Mouse (Mus musculus) forebrain, embryonic 11.5 days (tissue): ENCODE data around the gene Zfp91. TPM values are rescaled to one million over a fixed set of nuclear protein-coding genes. Genes with fewer than 3 reads are reported as not detected.
"Not testable (repeated sequence)": the region's sequence is repeated elsewhere in the genome, so short reads cannot be mapped to it uniquely, and the experiment has no call there.

Experiments
- ATAC-seq: fragments of 200-750 bp; cut with Nextera tagmentation; replicated peaks from 2 replicates; pipeline ENCODE4 v1.8.0; 2017; ENCODE audit warnings: moderate TSS enrichment; ENCODE audit not compliant: low FRiP score
- DNase-seq: peaks from one replicate; pipeline ENCODE4 v3.0.0-alpha.2; 2017; ENCODE audit warnings: low spot score
- H3K27ac ChIP-seq: fragments of 300-500 bp; sonication (generic); 2 replicates; pipeline ENCODE4 v1.5.1; 2014; ENCODE audit warnings: low read depth, low read length
- H3K27me3 ChIP-seq: fragments of 300-500 bp; sonication (generic); 2 replicates; pipeline ENCODE4 v1.6.1; 2014; ENCODE audit warnings: mild to moderate bottlenecking, low read length, mixed read lengths; ENCODE audit not compliant: control insufficient read depth, insufficient read depth
- H3K36me3 ChIP-seq: fragments of 300-500 bp; sonication (generic); 2 replicates; pipeline ENCODE4 v1.6.1; 2014; ENCODE audit warnings: mild to moderate bottlenecking, low read length, moderate library complexity, mixed read lengths; ENCODE audit not compliant: control insufficient read depth, insufficient read depth
- H3K4me1 ChIP-seq: fragments of 300-500 bp; sonication (generic); replicated peaks from 2 replicates; pipeline ENCODE4 v1.6.1; 2014; ENCODE audit warnings: low read length, mixed read lengths; ENCODE audit not compliant: control insufficient read depth, insufficient read depth
- H3K4me2 ChIP-seq: fragments of 300-500 bp; sonication (generic); 2 replicates; pipeline ENCODE4 v1.6.1; 2014; ENCODE audit warnings: low read depth, mild to moderate bottlenecking, low read length, moderate library complexity, mixed read lengths; ENCODE audit not compliant: severe bottlenecking
- H3K4me3 ChIP-seq: fragments of 300-500 bp; sonication (generic); 2 replicates; pipeline ENCODE4 v1.5.1; 2014; ENCODE audit warnings: low read depth, low read length
- H3K9ac ChIP-seq: fragments of 300-500 bp; sonication (generic); 2 replicates; pipeline ENCODE4 v1.6.1; 2014; ENCODE audit warnings: low read length
- H3K9me3 ChIP-seq: fragments of 300-500 bp; sonication (generic); 2 replicates; pipeline ENCODE4 v1.6.1; 2016; ENCODE audit warnings: low read length, mixed read lengths; ENCODE audit not compliant: control insufficient read depth
- WGBS: fragments of 180-500 bp; shearing (Covaris S2); extraction: QIAGEN DNeasy Blood & Tissue Kit; methylation state at CpG from one replicate; pipeline ENCODE4 v1.1.7; 2014; 5-methylcytosine and 5-hydroxymethylcytosine counted together
- polyA plus RNA-seq: library from polyadenylated mRNA; unstranded; fragments of >200 nt; fragmentation: Nextera tagmentation; extraction: Ambion mirVana; gene quantifications from 2 replicates; pipeline ENCODE4 v1.2.1, GENCODE M21; 2014

The Zfp91 gene
- polyA plus RNA-seq, 1 experiment from 2014 or later: 11.6 TPM

- no peak overlapping the region for H3K4me2 ChIP-seq
- no peaks in the 10 kb centered on the region for H3K36me3 ChIP-seq
- H3K27ac ChIP-seq: no peak overlapping the region
- 73% methylated on average over 1 of the region's 1 CpGs for WGBS
- H3K9ac ChIP-seq: no peak overlapping the region
- H3K4me1 ChIP-seq: no peaks in the 10 kb centered on the region
- ATAC-seq: no peak
- H3K27me3 ChIP-seq: no peaks in the 10 kb centered on the region
- H3K4me3 ChIP-seq: no peak overlapping the region
- no peaks in the 10 kb centered on the region for H3K9me3 ChIP-seq
- no peak for DNase-seq
Measured at GRCm38 (mm10) chr19:12725851-12726250, 70.1 kb downstream of the Zfp91 start.

- no peaks in the 10 kb centered on the region for H3K27me3 ChIP-seq
- no peak overlapping the region for H3K4me2 ChIP-seq
- no peaks in the 10 kb centered on the region for H3K4me1 ChIP-seq
- no peak overlapping the region for H3K9ac ChIP-seq
- H3K4me3 ChIP-seq: no peak overlapping the region
- H3K27ac ChIP-seq: no peak overlapping the region
- ATAC-seq: no peak
- no peaks in the 10 kb centered on the region for H3K36me3 ChIP-seq
- no peaks in the 10 kb centered on the region for H3K9me3 ChIP-seq
- 86% methylated on average over 2 of the region's 3 CpGs for WGBS
- DNase-seq: no peak
Measured at GRCm38 (mm10) chr19:12722308-12722707, 73.6 kb downstream of the Zfp91 start.

GRCm38 (mm10) chr19:12721596-12721995 is 74.3 kb downstream of the Zfp91 start:
- not testable (repeated sequence) for H3K4me3 ChIP-seq, DNase-seq, ATAC-seq, H3K27me3 ChIP-seq, H3K27ac ChIP-seq, H3K9ac ChIP-seq, H3K9me3 ChIP-seq, H3K4me1 ChIP-seq, H3K36me3 ChIP-seq, H3K4me2 ChIP-seq
- WGBS: 91% methylated on average over 7 of the region's 7 CpGs

DNA sequence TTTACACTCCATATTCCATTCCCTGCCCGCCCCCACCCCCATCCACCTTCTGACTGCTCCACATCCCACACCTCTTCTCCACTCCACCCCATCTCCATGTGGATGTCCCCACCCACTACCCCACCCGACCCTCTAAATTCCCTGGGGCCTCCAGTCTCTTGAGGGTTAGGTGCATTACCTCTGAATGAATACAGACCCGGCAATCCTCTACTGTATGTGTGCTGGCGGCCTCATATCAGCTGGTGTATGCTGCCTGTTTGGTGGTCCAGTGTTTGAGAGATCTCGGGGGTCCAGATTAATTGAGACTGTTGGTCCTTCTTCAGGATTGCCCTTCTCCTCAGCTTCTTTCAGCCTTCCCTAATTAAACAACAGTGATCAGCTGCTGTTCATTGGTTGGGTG is 75.0 kb downstream of the Zfp91 start:
- H3K4me1 ChIP-seq, ATAC-seq, H3K9me3 ChIP-seq, H3K4me2 ChIP-seq, DNase-seq, H3K9ac ChIP-seq, H3K4me3 ChIP-seq, H3K27me3 ChIP-seq, H3K27ac ChIP-seq, H3K36me3 ChIP-seq: not testable (repeated sequence)
- WGBS: 85% methylated on average over 5 of the region's 5 CpGs

DNA sequence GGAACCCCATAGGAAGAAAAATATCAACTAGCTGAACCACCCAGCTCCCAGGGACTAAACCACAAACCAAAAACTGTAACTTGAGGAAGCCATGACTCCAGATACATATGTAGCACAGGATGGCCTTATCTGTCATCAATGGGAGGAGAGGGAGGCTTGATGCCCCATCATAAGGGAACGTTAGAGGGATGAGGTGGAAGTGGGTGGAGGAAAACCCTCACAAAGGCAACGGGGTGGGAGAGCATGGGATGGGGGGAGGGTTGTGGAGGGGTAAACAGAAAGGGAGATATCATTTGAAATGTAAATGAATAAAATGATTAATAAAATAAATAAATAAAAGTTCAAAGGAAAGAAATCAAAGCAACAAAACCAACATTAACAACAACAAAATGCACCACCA is 75.5 kb downstream of the Zfp91 start:
- Histone ChIP-seq H3K4me2 (no peak overlapping the region), H3K36me3 (no peaks in the 10 kb centered on the region), H3K9me3 (no peaks in the 10 kb centered on the region), H3K4me3 (no peak overlapping the region), H3K27me3 (no peaks in the 10 kb centered on the region), H3K9ac (no peak overlapping the region), H3K4me1 (no peaks in the 10 kb centered on the region), H3K27ac (no peak overlapping the region)
- WGBS: 77% methylated on average over 2 of the region's 2 CpGs
- DNase-seq (no peak), ATAC-seq (no peak)

DNA sequence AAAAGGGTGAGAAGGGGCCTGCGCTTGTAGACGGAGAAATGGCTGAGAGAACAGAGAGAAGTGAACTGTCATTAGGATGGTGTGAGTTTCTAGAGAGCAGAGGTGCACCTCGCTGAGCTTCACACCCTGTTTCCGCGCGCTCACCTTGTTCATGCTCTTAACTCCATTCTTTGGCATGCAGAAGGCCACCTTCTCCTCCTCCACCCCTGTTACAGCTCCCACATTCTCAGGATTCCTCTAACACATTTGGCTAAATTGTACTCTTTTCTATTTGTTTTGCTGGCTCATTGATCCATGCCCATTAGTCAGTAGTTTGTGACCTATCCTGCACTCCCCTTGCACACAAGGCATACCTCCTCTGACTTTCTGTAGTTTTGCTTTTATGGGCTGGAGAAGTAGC is 76.7 kb downstream of the Zfp91 start:
- no peak overlapping the region for H3K9ac ChIP-seq
- 86% methylated on average over 6 of the region's 6 CpGs for WGBS

More for the DNA sequence above, 76.7 kb downstream of the Zfp91 start:
- no peaks in the 10 kb centered on the region for H3K36me3 ChIP-seq
- ATAC-seq: no peak
- H3K4me2 ChIP-seq: no peak overlapping the region
- H3K9me3 ChIP-seq: no peaks in the 10 kb centered on the region
- no peaks in the 10 kb centered on the region for H3K27me3 ChIP-seq
- H3K27ac ChIP-seq: no peak overlapping the region
- no peak for DNase-seq
- no peaks in the 10 kb centered on the region for H3K4me1 ChIP-seq
- no peak overlapping the region for H3K4me3 ChIP-seq

Other genes starting within 250 kb of the Zfp91 start
- not detected in 2 replicates for gene Gm4952, start 196.2 kb downstream of the Zfp91 start, polyA plus RNA-seq
- not detected in 2 replicates for gene Glyat, start 162.8 kb downstream of the Zfp91 start, polyA plus RNA-seq
- gene Olfr1442, start 125.7 kb downstream of the Zfp91 start, polyA plus RNA-seq: not detected in 2 replicates
- not detected in 2 replicates for gene Olfr1443, start 118.0 kb downstream of the Zfp91 start, polyA plus RNA-seq
- gene Keg1, start 100.3 kb downstream of the Zfp91 start, polyA plus RNA-seq: not detected in 2 replicates
- gene Cntf, start 30.5 kb downstream of the Zfp91 start, polyA plus RNA-seq: 0.37 and 0.80 TPM in 2 replicates
- gene Lpxn, start 67 bp upstream of the Zfp91 start, polyA plus RNA-seq: 1.2 and 1.3 TPM in 2 replicates
- not detected in 2 replicates for gene Gm5244, start 50.6 kb upstream of the Zfp91 start, polyA plus RNA-seq
- not detected in 2 replicates for gene Olfr1444, start 61.2 kb upstream of the Zfp91 start, polyA plus RNA-seq
- gene Olfr1445, start 87.7 kb upstream of the Zfp91 start, polyA plus RNA-seq: not detected in 2 replicates
- not detected in 2 replicates for gene Olfr1446, start 97.4 kb upstream of the Zfp91 start, polyA plus RNA-seq
- gene Olfr1447, start 107.6 kb upstream of the Zfp91 start, polyA plus RNA-seq: not detected in 2 replicates
- gene Olfr1448, start 128.3 kb upstream of the Zfp91 start, polyA plus RNA-seq: not detected in 2 replicates
- gene Olfr1449, start 134.7 kb upstream of the Zfp91 start, polyA plus RNA-seq: not detected in 2 replicates
- gene Olfr1450, start 154.1 kb upstream of the Zfp91 start, polyA plus RNA-seq: not detected in 2 replicates
- not detected in 2 replicates for gene Olfr1451, start 198.9 kb upstream of the Zfp91 start, polyA plus RNA-seq
- not detected in 2 replicates for gene Olfr1453, start 232.2 kb upstream of the Zfp91 start, polyA plus RNA-seq